Mouse (Mus musculus) B cell, adult 2 months (primary cell): Measurements from ENCODE around the gene Camk2n2.
A peak's percentile ranks its signal among the peaks of the same experiment; 100 is the strongest.
"Not testable (repeated sequence)": the region's sequence is repeated elsewhere in the genome, so short reads cannot be mapped to it uniquely, and the experiment has no call there.

Experiments used
- DNase-seq, 2 experiments: peaks; one replicate each; pipeline ENCODE4 v3.0.0; 2022

The Camk2n2 gene

GRCm38 (mm10) chr16:20621191-20621990 is at the start of gene Camk2n2:
Camk2n2 (minus strand) TSS chr16:20621287.
- DNase-seq: peak; percentile 25 to 38

- no peak for DNase-seq
Observed at GRCm38 (mm10) chr16:20670291-20670690, 49.2 kb upstream of the Camk2n2 start.

GRCm38 (mm10) chr16:20668013-20668412 is 46.9 kb upstream of the Camk2n2 start, which contains the start of gene Eif4g1:
Eif4g1 (plus strand) TSS chr16:20668313.
- not testable (repeated sequence) for DNase-seq

GRCm38 (mm10) chr16:20657661-20658060 is 36.6 kb upstream of the Camk2n2 start:
- DNase-seq: no peak

- peak in 1 of 2 experiments; percentile 6 for DNase-seq
Observed at GRCm38 (mm10) chr16:20653315-20653714, 32.2 kb upstream of the Camk2n2 start.

GRCm38 (mm10) chr16:20651947-20652310 is 30.8 kb upstream of the Camk2n2 start:
- DNase-seq: no peak

- peak; percentile 93 to 94 for DNase-seq
Observed at GRCm38 (mm10) chr16:20651076-20651946, 30.2 kb upstream of the Camk2n2 start, which contains the start of gene Psmd2. Psmd2 (plus strand) TSS chr16:20651652.

- no peak for DNase-seq
Observed at GRCm38 (mm10) chr16:20643911-20644310, 22.8 kb upstream of the Camk2n2 start.

GRCm38 (mm10) chr16:20642161-20642560 is 21.1 kb upstream of the Camk2n2 start:
- peak; percentile 61 to 62 for DNase-seq

- no peak for DNase-seq
Observed at GRCm38 (mm10) chr16:20638367-20638766, 17.3 kb upstream of the Camk2n2 start.

GRCm38 (mm10) chr16:20637410-20637809 is 16.3 kb upstream of the Camk2n2 start:
- DNase-seq: no peak

- peak in 1 of 2 experiments; percentile 7 for DNase-seq
Observed at GRCm38 (mm10) chr16:20629731-20630634, 8.9 kb upstream of the Camk2n2 start, which contains the start of gene Ece2. Ece2 (plus strand) TSS chr16:20629828.

GRCm38 (mm10) chr16:20628871-20629391 is 7.8 kb upstream of the Camk2n2 start:
- DNase-seq: no peak

- no peak for DNase-seq
Observed at GRCm38 (mm10) chr16:20623211-20623610, 2.1 kb upstream of the Camk2n2 start.

- DNase-seq: peak; percentile 42 to 47
Observed at GRCm38 (mm10) chr16:20621991-20622685, 1.1 kb upstream of the Camk2n2 start.

GRCm38 (mm10) chr16:20620751-20621190 is 316 bp downstream of the Camk2n2 start:
- peak in 1 of 2 experiments; percentile 3 for DNase-seq

GRCm38 (mm10) chr16:20620399-20620735 is 720 bp downstream of the Camk2n2 start:
- DNase-seq: no peak

GRCm38 (mm10) chr16:20619541-20620398 is 1.3 kb downstream of the Camk2n2 start:
- peak; percentile 32 to 47 for DNase-seq

- peak; percentile 85 to 86 for DNase-seq
Observed at GRCm38 (mm10) chr16:20611357-20612227, 9.5 kb downstream of the Camk2n2 start, which contains the start of the genes Eef1akmt4, Gm49333 and Alg3. Eef1akmt4 (plus strand) TSS chr16:20611593. Gm49333 (plus strand) TSS chr16:20611610. Alg3 (minus strand) TSS chr16:20611735.
